22 mouse cellular contexts compared by ENCODE assay signal in genomic region chr7:55759346-55759745, GRCm38 (mm10). TPM values are rescaled to one million over a fixed set of nuclear protein-coding genes. Genes with fewer than 3 reads are reported as not detected.
A peak's percentile ranks its signal among the peaks of the same experiment; 100 is the strongest.
DNase-seq lines count a peak whose midpoint lies in the region; ATAC-seq and TF ChIP-seq lines count a peak whose summit lies in the region.
"Had no signal": no experiment of that assay in that cellular context is flagged by ENCODE, and none has a peak within 500 bp of the region (broad histone marks: within the 10 kb centered on the region; RNA-seq: fewer than 3 reads in every experiment).

No protein-coding gene starts in this region.

- no peak overlapping the region for H3K9ac ChIP-seq in midbrain, embryonic 14.5 days (replicated peaks; ENCODE audit: low read length)
- no peak overlapping the region for H3K9ac ChIP-seq in midbrain, embryonic 15.5 days
- H3K9ac ChIP-seq: embryonic facial prominence, embryonic 13.5 days; embryonic facial prominence, embryonic 15.5 days; forebrain, embryonic 12.5 days had no signal

- TF ChIP-seq CTCF in olfactory bulb, adult 2 months (IDR thresholded peaks at IDR 0.05; ENCODE audit: insufficient read depth, low read depth, low read length): no peak

- H3K4me3 ChIP-seq in midbrain, embryonic 14.5 days (replicated peaks; ENCODE audit: low read depth, low read length): no peak overlapping the region
- no peak overlapping the region for H3K4me3 ChIP-seq in midbrain, embryonic 15.5 days
- no peak overlapping the region for H3K4me3 ChIP-seq in olfactory bulb, adult 2 months (ENCODE audit: insufficient read depth, low read depth, low read length)
- H3K4me3 ChIP-seq: embryonic facial prominence, embryonic 13.5 days; embryonic facial prominence, embryonic 15.5 days; erythroblast, embryonic 14.5 days; forebrain, embryonic 10.5 days; forebrain, embryonic 12.5 days had no signal

- peak; percentile 4 for DNase-seq in midbrain, embryonic 14.5 days
- DNase-seq in brain, adult 2 months (ENCODE audit: low read depth, low spot score): peak; percentile 65
- no peak for DNase-seq in cerebellum, postnatal 25 days
- no peak for DNase-seq in cerebellum, adult 9-11 months
- DNase-seq: adrenal gland, adult 2 months; adrenal gland, postnatal 10 days; adrenal gland, postnatal 25 days; cerebellum, adult 11-12 months; cerebellum, adult 2 months; cerebellum, adult 9-10 months; cerebellum, postnatal 36 days; embryo, embryonic 11 days had no signal

- TF ChIP-seq POLR2A in olfactory bulb, adult 2 months (IDR thresholded peaks at IDR 0.05; ENCODE audit: insufficient read depth, low read depth, low read length): no peak

- no peaks in the 10 kb centered on the region for H3K4me1 ChIP-seq in midbrain, embryonic 14.5 days (ENCODE audit: control insufficient read depth, insufficient read depth, low read length)
- H3K4me1 ChIP-seq in midbrain, embryonic 15.5 days: no peaks in the 10 kb centered on the region
- peaks cover 5% of the 10 kb centered on the region for H3K4me1 ChIP-seq in olfactory bulb, adult 2 months (ENCODE audit: control insufficient read depth, insufficient read depth, low read length)
- H3K4me1 ChIP-seq: embryonic facial prominence, embryonic 13.5 days; embryonic facial prominence, embryonic 15.5 days; forebrain, embryonic 10.5 days; forebrain, embryonic 12.5 days had no signal

- H3K4me2 ChIP-seq in midbrain, embryonic 14.5 days (ENCODE audit: low read length): no peak overlapping the region
- H3K4me2 ChIP-seq in midbrain, embryonic 15.5 days: no peak overlapping the region
- H3K4me2 ChIP-seq: embryonic facial prominence, embryonic 13.5 days; embryonic facial prominence, embryonic 15.5 days; forebrain, embryonic 12.5 days had no signal

- H3K36me3 ChIP-seq in midbrain, embryonic 14.5 days (ENCODE audit: control insufficient read depth, insufficient read depth, low read length): no peaks in the 10 kb centered on the region
- no peaks in the 10 kb centered on the region for H3K36me3 ChIP-seq in midbrain, embryonic 15.5 days (replicated peaks)
- H3K36me3 ChIP-seq: embryonic facial prominence, embryonic 13.5 days; embryonic facial prominence, embryonic 15.5 days; forebrain, embryonic 10.5 days; forebrain, embryonic 12.5 days had no signal

- H3K9me3 ChIP-seq in midbrain, embryonic 14.5 days (ENCODE audit: control insufficient read depth, low read length): no peaks in the 10 kb centered on the region
- no peaks in the 10 kb centered on the region for H3K9me3 ChIP-seq in midbrain, embryonic 15.5 days
- H3K9me3 ChIP-seq: embryonic facial prominence, embryonic 13.5 days; embryonic facial prominence, embryonic 15.5 days; forebrain, embryonic 10.5 days; forebrain, embryonic 12.5 days had no signal

- no peak overlapping the region for H3K27ac ChIP-seq in midbrain, embryonic 14.5 days (replicated peaks; ENCODE audit: low read depth, low read length)
- H3K27ac ChIP-seq in midbrain, embryonic 15.5 days: no peak overlapping the region
- H3K27ac ChIP-seq in olfactory bulb, adult 2 months (ENCODE audit: insufficient read depth, low read depth, low read length): peak overlapping the region; percentile 87
- H3K27ac ChIP-seq: embryonic facial prominence, embryonic 13.5 days; embryonic facial prominence, embryonic 15.5 days; forebrain, embryonic 10.5 days; forebrain, embryonic 12.5 days had no signal

- ATAC-seq in midbrain, embryonic 14.5 days (ENCODE audit: low FRiP score, low TSS enrichment): no peak
- no peak for ATAC-seq in midbrain, embryonic 15.5 days (replicated peaks)
- ATAC-seq: forebrain, embryonic 14.5 days; forebrain, embryonic 16.5 days had no signal

- H3K27me3 ChIP-seq in midbrain, embryonic 14.5 days (ENCODE audit: control insufficient read depth, insufficient read depth, low read length): no peaks in the 10 kb centered on the region
- no peaks in the 10 kb centered on the region for H3K27me3 ChIP-seq in midbrain, embryonic 15.5 days (replicated peaks)
- H3K27me3 ChIP-seq: embryonic facial prominence, embryonic 13.5 days; embryonic facial prominence, embryonic 15.5 days; forebrain, embryonic 12.5 days had no signal

- WGBS in midbrain, embryonic 14.5 days: 37% methylated on average over 3 of the region's 3 CpGs
- 39% methylated on average over 3 of the region's 3 CpGs for WGBS in midbrain, embryonic 15.5 days
- WGBS in olfactory bulb, adult 2 months: 42% methylated on average over 3 of the region's 3 CpGs

RNA-seq across cellular contexts. Expression of gene Siglech, which starts 8.6 kb away (rescaled TPM):
- 1.6 and 1.8 TPM in 2 replicates for polyA plus RNA-seq in midbrain, embryonic 14.5 days (2014; fragmentation: Nextera tagmentation; extraction: Ambion mirVana)
- polyA plus RNA-seq in midbrain, embryonic 15.5 days (2015; fragmentation: Nextera tagmentation; extraction: Ambion mirVana): 1.8 and 2.2 TPM in 2 replicates
- not detected in 2 replicates for polyA plus RNA-seq in olfactory bulb, adult 2 months (2012; ENCODE audit: insufficient read depth, insufficient read length, low replicate concordance, missing spikeins)
- polyA plus RNA-seq: C2C12; erythroblast, embryonic 14.5 days had no signal

RNA-seq across cellular contexts. Expression of gene Tubgcp5, which starts 34.6 kb away (rescaled TPM):
- 25.5 and 39.5 TPM in 2 replicates for polyA plus RNA-seq in midbrain, embryonic 14.5 days (2014; fragmentation: Nextera tagmentation; extraction: Ambion mirVana)
- polyA plus RNA-seq in midbrain, embryonic 15.5 days (2015; fragmentation: Nextera tagmentation; extraction: Ambion mirVana): 36.1 and 42.9 TPM in 2 replicates
- polyA plus RNA-seq in olfactory bulb, adult 2 months (2012; ENCODE audit: insufficient read depth, insufficient read length, low replicate concordance, missing spikeins): not detected in 2 replicates

Comparison
In these comparisons a context has a peak if more than half of its experiments do, and no peak if none do; other contexts are left out.
1. DNase-seq: peak in midbrain, embryonic 14.5 days (single experiment) and brain, adult 2 months (single experiment); none in cerebellum, postnatal 25 days (0 of 2) and cerebellum, adult 9-11 months (single experiment).